Mouse (Mus musculus) kidney, adult 18-20 months (tissue): ENCODE results near the gene Pias4.

Experiments
- DNase-seq: peaks from one replicate; pipeline ENCODE4 v3.0.0; 2021

Gene Pias4

GRCm38 (mm10) chr10:81138131-81138782, 29.5 kb downstream of the Pias4 start:
- no peak for DNase-seq

GRCm38 (mm10) chr10:81137252-81138130, 30.2 kb downstream of the Pias4 start:
- DNase-seq = peak; percentile 99

DNA sequence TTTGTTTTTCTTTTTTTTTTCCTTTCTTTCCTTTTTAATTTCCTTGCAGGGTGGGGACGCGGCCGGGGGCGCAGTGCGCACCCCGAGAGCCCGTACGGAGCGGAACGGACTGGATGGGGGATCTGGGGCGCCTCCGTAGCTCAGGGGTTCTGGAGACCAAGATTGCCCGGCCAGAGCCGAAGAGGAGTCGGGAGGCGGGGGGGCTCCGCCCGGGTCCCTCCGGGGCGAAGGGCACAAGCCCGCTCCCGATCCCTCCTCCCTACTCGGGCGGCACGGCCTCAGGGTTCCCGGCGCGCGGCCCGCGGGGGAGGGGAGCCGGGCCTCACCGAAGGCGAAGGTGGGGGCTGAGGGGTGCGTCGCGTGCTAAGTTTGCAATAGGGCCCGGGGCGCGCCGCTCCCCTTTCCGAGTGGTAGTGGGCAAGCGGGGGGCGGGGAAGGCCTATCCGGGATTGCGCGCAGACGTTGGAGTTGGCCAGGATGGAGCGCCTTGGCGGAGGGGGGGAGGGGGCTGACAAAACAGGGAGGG, 31.0 kb downstream of the Pias4 start:
- peak; percentile 88 for DNase-seq

- peak; percentile 80 for DNase-seq
Measured at GRCm38 (mm10) chr10:81135831-81136705, 31.7 kb downstream of the Pias4 start.

GRCm38 (mm10) chr10:81134966-81135681, 32.6 kb downstream of the Pias4 start, which contains the start of gene Zbtb7a:
Gene Zbtb7a (plus strand): TSS chr10:81135220.
- peak; percentile 64 for DNase-seq

DNA sequence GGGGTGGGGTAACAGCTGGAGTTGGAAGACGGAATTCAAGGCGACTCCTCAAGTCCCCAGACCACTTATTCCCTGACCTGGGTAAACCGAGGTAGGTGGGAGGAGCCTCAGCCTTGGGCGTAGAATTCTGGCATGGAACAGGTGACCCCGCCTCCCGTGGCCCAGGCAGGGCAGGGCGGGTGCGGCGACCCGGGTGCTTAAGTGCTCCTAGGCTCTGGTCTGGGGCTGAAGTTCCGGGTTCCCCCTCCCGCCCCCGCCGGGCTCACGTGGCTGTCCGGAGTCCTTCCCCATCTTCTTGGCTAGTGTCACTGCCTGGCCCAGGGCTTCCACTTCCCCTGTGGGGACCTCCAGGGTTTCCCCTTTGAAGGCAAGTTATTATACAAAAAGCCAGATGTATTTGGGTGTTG, 33.5 kb downstream of the Pias4 start:
- peak; percentile 81 for DNase-seq

- DNase-seq = no peak
Measured at GRCm38 (mm10) chr10:81123500-81123899, 44.2 kb downstream of the Pias4 start.

DNA sequence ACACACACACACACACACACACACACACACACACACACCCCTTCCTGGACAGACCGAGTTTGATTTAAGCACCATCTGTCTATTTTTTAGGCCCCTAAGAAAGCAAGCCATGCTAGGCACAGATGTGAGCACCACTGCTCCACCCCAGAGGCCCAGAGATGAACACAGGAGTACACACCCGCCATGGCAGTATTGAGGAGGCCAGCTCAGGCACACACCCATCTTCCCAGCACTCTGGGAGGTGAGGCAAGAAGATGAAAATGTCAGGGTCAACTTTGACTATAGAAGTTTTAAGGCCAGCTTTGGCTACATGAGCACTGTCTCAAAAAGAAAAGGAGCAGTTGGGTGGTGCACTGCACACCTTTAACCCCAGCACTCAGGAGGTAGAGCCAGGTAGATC, 44.8 kb downstream of the Pias4 start:
- DNase-seq = no peak

DNA sequence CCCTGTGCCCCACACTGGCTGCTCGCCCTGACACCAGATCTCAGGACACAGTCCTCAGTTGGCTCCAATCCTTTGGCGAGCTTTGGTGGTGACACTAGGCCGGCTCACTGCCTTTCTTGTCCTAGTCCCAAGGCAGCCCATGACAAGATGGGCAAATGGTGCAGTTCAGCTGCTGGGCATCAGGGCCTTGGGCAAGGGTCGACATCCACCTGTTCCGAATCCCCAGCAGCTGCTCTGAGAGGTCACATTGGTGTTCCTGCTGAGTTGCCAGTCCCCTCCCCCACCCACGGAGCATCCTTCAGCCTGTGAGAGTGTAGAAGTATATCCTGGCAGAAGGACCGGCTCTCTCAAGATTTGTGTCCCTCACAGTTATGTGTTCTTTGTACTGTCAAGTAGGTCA, 47.1 kb downstream of the Pias4 start:
- DNase-seq = no peak

GRCm38 (mm10) chr10:81119625-81120024, 48.1 kb downstream of the Pias4 start:
- DNase-seq = no peak

DNA sequence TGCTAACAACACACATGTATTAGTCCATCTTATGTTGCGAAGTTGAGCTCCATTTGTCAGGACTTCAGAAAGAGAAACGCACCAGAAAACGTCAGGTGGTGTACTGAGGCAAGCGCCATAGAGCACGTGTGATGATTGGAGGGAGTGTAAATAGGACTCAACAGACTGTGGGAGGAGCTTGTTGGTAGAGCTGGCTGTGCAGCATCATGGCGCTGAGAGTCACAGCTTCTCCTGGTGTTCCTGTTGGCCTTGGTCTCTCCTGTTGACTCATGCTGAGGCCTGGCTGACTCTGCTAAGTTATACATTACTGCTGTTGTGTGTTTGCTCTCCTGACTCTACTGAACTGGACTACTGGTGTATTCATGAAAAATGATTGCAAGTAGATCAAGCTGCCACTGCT, 54.8 kb downstream of the Pias4 start:
- DNase-seq = no peak

DNA sequence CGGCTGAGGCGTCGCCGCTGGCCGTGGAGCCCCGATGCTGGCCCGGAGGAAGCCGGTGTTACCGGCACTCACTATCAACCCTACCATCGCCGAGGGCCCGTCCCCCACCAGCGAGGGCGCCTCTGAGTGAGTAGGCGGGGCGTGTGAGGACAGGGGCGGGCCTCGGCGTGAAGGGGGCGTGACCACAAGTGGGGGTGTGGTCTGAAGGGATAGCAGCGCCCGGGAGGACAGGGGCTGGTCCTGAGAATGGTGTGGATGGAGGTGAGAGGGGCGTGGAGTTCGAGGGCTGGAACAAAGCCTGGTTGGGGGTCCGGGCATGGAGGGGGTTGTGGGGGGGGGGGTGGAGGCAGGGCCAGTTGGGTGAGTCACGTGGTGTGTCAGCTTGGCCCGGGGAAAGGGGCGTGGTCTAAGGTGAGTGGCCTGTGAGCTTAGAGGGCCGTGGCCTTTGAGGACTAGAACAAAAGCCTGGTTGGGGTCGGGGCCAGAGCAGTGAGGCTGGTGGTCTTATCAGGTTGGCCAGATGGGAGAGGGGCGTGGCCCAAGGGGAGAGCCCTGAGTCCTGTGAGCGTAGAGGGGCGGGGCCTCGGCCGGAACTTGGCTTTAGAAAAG, 61.5 kb downstream of the Pias4 start:
- peak; percentile 90 for DNase-seq

DNA sequence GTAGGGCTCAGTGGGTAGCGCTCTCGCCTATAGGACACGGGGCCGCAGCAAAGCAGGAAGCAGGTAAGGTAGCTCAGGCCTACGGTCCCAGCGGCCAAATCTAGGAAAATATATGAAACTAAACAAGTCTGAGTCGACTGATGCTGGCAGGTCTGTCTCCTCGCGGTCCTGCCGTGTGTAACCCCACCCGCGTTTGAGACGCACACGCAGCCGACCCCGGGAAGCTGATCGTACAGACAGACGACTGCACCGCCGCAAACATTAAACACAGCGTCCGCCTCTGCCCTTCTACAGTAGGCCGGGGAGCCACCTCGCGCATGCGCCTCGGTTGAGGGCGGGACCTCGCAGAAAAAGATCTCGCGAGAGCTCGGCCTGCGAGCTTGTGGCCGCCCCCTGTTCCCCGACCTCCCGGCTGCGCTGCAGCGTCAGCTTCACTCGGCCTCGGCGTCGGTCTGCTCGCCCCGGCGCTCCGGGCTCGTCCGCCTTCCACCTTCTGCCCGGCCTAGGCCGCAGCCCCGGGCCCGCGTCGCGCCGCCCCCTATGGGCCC, 62.1 kb downstream of the Pias4 start, which contains the start of gene Map2k2:
Map2k2 (plus strand) TSS at position 351 of the 548 bp plus-strand sequence.
- DNase-seq = peak; percentile 96
